In the genomic region with DNA sequence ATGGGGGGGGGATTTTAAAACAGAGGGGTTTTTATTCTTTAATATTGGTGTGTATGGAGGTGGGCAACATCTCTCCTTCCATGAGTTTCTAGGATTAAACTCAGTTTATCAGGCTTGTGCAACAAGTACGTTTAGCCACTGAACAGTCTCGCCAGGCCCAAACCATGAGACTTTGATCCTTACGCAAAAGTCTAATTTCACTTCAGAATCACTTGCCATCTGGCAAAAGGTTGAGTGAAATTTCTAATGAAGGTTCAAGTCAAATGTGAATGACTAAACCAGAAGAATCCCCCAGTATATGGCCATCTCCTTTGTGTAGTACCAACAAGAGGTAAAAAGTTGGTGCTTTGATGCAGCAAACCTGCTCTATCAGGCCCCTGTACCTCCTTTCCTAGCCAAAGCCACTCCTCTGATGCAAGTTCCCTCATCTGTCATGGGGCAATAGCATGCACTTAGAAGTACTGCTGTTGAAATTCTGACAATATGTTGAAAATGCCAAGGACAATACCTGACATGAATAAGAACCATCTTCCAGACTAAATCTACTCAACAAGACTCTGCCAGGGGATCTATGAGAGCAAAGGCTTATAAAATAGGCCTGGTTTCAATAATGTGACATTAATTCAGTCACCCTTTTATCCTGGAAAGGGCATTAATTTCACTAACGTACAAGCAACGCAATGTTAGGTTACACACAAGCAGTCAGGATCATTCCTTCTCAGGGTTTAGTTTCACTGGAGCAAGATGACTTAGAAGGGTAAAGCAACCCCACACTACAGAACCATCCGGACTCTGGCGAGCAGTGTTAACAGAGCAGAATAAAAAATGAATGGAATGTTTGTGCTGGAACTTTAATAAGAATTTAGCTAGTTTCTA, we compare ENCODE assay signal across 15 mouse cellular contexts. TPM values are rescaled to one million over a fixed set of nuclear protein-coding genes. Genes with fewer than 3 reads are reported as not detected.
DNase-seq lines count a peak whose midpoint lies in the region; ATAC-seq and TF ChIP-seq lines count a peak whose summit lies in the region.
"Had no signal": no experiment of that assay in that cellular context is flagged by ENCODE, and none has a peak within 500 bp of the region (broad histone marks: within the 10 kb centered on the region; RNA-seq: fewer than 3 reads in every experiment).

No protein-coding gene starts in this region.

- H3K9ac ChIP-seq in kidney, postnatal 0 days (ENCODE audit: low read depth, low read length): no peak overlapping the region
- H3K9ac ChIP-seq: forebrain, embryonic 15.5 days; hindbrain, embryonic 15.5 days; neural tube, embryonic 15.5 days had no signal

- no peaks in the 10 kb centered on the region for H3K36me3 ChIP-seq in kidney, postnatal 0 days (ENCODE audit: insufficient read depth, low read length)
- H3K36me3 ChIP-seq: forebrain, embryonic 15.5 days; hindbrain, embryonic 15.5 days; midbrain, embryonic 10.5 days; neural tube, embryonic 15.5 days had no signal

- H3K27ac ChIP-seq in kidney, postnatal 0 days: no peak overlapping the region
- H3K27ac ChIP-seq: forebrain, embryonic 15.5 days; hindbrain, embryonic 15.5 days; midbrain, embryonic 10.5 days; neural tube, embryonic 15.5 days had no signal

- H3K9me3 ChIP-seq in kidney, postnatal 0 days (replicated peaks; ENCODE audit: low read length): no peaks in the 10 kb centered on the region
- H3K9me3 ChIP-seq: forebrain, embryonic 15.5 days; hindbrain, embryonic 15.5 days; midbrain, embryonic 10.5 days; neural tube, embryonic 15.5 days had no signal

- no peak overlapping the region for H3K4me2 ChIP-seq in kidney, postnatal 0 days (ENCODE audit: low read length)
- H3K4me2 ChIP-seq: forebrain, embryonic 15.5 days; hindbrain, embryonic 15.5 days; neural tube, embryonic 15.5 days had no signal

- in situ Hi-C loops in Patski (cut with MboI; ENCODE audit: low pct_unique_long_range_greater_than_20kb): no loop called here

- no peaks in the 10 kb centered on the region for H3K4me1 ChIP-seq in kidney, postnatal 0 days (replicated peaks; ENCODE audit: insufficient read depth, low read length)
- H3K4me1 ChIP-seq: forebrain, embryonic 15.5 days; hindbrain, embryonic 15.5 days; midbrain, embryonic 10.5 days; neural tube, embryonic 15.5 days had no signal

- POLR2A ChIA-PET in Patski (lab: Charles Lee): no interaction called here

- CTCF ChIA-PET in Patski (lab: Charles Lee): no interaction called here

- TF ChIP-seq CTCF in Patski (IDR thresholded peaks at IDR 0.05): no peak
- TF ChIP-seq CTCF in kidney, postnatal 0 days (IDR thresholded peaks at IDR 0.05; ENCODE audit: low read depth): no peak

- no peak overlapping the region for H3K4me3 ChIP-seq in kidney, postnatal 0 days (replicated peaks; ENCODE audit: low read depth, low read length)
- H3K4me3 ChIP-seq: forebrain, embryonic 15.5 days; hindbrain, embryonic 15.5 days; midbrain, embryonic 10.5 days; neural tube, embryonic 15.5 days had no signal

- DNase-seq in kidney, adult 8-10 months: peak; percentile 32 to 62
- DNase-seq in kidney, adult 18-20 months: no peak
- peak; percentile 8 for DNase-seq in 416B (ENCODE audit: low read depth)
- DNase-seq in Patski (ENCODE audit: low read depth, low spot score): peak; percentile 4
- peak; percentile 57 for DNase-seq in kidney, postnatal 0 days (ENCODE audit: low spot score)
- no peak for DNase-seq in cerebellum, postnatal 25 days
- DNase-seq in urinary bladder, postnatal 4 days (ENCODE audit: low spot score in 2 of 2): no peak
- DNase-seq: cerebellum, adult 8-10 months; left cerebral cortex, postnatal 4 days; spleen, adult 18-20 months; thymus, postnatal 25 days had no signal

- ATAC-seq in Patski: peak; percentile 85
- no peak for ATAC-seq in kidney, postnatal 0 days (replicated peaks; ENCODE audit: low FRiP score, low read depth)
- ATAC-seq: forebrain, embryonic 15.5 days had no signal

- H3K27me3 ChIP-seq in Patski: no peaks in the 10 kb centered on the region
- no peaks in the 10 kb centered on the region for H3K27me3 ChIP-seq in kidney, postnatal 0 days (ENCODE audit: insufficient read depth, low read length)
- H3K27me3 ChIP-seq: forebrain, embryonic 15.5 days; hindbrain, embryonic 15.5 days; neural tube, embryonic 15.5 days had no signal

- 65% methylated on average over 7 of the region's 7 CpGs for WGBS in kidney, postnatal 0 days

RNA-seq across cellular contexts. Expression of a gene that starts 51.9 kb away (rescaled TPM):
- polyA plus RNA-seq in Patski (2021): 76.5 TPM
- 25.8 and 26.8 TPM in 2 replicates for polyA plus RNA-seq in kidney, postnatal 0 days (2015; fragmentation: Nextera tagmentation; extraction: Ambion mirVana)

Comparison
In these comparisons a context has a peak if more than half of its experiments do, and no peak if none do; other contexts are left out.
1. DNase-seq: peak in kidney, adult 8-10 months (2 of 2), 416B (single experiment), Patski (single experiment) and kidney, postnatal 0 days (single experiment); none in kidney, adult 18-20 months (single experiment), cerebellum, postnatal 25 days (0 of 2) and urinary bladder, postnatal 4 days (0 of 2).